Mouse (Mus musculus): Measurements from ENCODE around the gene Adcy3. TPM values are rescaled to one million over a fixed set of nuclear protein-coding genes. Genes with fewer than 3 reads are reported as not detected.
"Not testable (repeated sequence)": the region's sequence is repeated elsewhere in the genome, so short reads cannot be mapped to it uniquely, and the experiment has no call there.

The Adcy3 gene
- polyA plus RNA-seq, 1 experiment from 2014 or later, result 15.5 TPM

DNA sequence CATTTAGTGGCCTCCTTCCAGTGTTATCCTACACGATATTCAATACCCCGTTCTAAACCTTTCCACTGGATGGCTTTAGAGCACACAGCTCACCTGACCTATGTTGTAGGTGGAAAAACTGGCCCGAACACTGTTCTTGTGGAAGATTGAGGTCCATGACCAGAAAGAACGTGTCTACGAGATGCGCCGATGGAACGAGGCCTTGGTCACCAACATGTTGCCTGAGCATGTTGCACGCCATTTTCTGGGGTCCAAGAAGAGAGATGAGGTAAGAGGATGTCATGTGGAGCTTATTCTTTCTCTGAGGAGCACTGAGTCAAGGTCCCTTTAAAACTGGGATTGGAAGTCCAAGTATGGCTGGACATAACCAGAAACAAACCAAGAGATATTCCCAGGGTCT is 76.3 kb downstream of the Adcy3 start:
- no peak overlapping the region for H3K4me3 ChIP-seq (ENCODE audit: low read depth, low read length)
- no peak overlapping the region for H3K27ac ChIP-seq (ENCODE audit: low read length)
- H3K36me3 ChIP-seq (ENCODE audit: control insufficient read depth, insufficient read depth, low read length), result peaks cover 37% of the 10 kb centered on the region
- no peaks in the 10 kb centered on the region for H3K27me3 ChIP-seq (ENCODE audit: control insufficient read depth, insufficient read depth, low read depth, low read length)
- no peak overlapping the region for H3K9ac ChIP-seq (ENCODE audit: low read depth, low read length)
- no peak for ATAC-seq
- WGBS, result 98% methylated on average over 9 of the region's 9 CpGs
- H3K4me2 ChIP-seq (ENCODE audit: low read length), result no peak overlapping the region
- no peaks in the 10 kb centered on the region for H3K9me3 ChIP-seq (replicated peaks; ENCODE audit: control insufficient read depth, low read length, poor library complexity, severe bottlenecking)
- H3K4me1 ChIP-seq (ENCODE audit: control insufficient read depth, insufficient read depth, low read length), result no peaks in the 10 kb centered on the region

DNA sequence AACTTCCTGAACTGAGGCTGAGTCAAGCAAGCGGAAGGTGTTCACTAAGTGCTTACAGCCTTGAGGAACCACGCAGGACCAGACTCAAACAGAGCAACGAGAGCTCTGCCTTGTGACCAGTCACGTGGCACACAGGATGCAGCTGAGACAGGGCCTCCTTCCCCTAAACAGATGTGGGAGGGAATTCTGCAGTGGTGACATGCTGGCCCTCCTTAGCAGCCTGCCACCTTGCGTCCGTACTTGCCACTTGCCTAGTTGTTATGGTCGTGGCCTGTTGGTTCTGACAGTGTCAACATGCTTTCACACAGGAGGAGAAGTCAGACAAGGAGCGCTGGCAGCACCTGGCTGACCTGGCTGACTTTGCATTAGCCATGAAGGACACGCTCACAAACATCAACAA is 78.3 kb downstream of the Adcy3 start:
- no peaks in the 10 kb centered on the region for H3K9me3 ChIP-seq (replicated peaks; ENCODE audit: control insufficient read depth, low read length, poor library complexity, severe bottlenecking)
- no peak overlapping the region for H3K4me2 ChIP-seq (ENCODE audit: low read length)
- H3K4me3 ChIP-seq (ENCODE audit: low read depth, low read length), result no peak overlapping the region
- no peaks in the 10 kb centered on the region for H3K4me1 ChIP-seq (ENCODE audit: control insufficient read depth, insufficient read depth, low read length)
- no peak overlapping the region for H3K27ac ChIP-seq (ENCODE audit: low read length)
- H3K9ac ChIP-seq (ENCODE audit: low read depth, low read length), result no peak overlapping the region
- peaks cover 41% of the 10 kb centered on the region for H3K36me3 ChIP-seq (ENCODE audit: control insufficient read depth, insufficient read depth, low read length)
- ATAC-seq, result no peak
- no peaks in the 10 kb centered on the region for H3K27me3 ChIP-seq (ENCODE audit: control insufficient read depth, insufficient read depth, low read depth, low read length)
- WGBS, result 92% methylated on average over 9 of the region's 9 CpGs

DNA sequence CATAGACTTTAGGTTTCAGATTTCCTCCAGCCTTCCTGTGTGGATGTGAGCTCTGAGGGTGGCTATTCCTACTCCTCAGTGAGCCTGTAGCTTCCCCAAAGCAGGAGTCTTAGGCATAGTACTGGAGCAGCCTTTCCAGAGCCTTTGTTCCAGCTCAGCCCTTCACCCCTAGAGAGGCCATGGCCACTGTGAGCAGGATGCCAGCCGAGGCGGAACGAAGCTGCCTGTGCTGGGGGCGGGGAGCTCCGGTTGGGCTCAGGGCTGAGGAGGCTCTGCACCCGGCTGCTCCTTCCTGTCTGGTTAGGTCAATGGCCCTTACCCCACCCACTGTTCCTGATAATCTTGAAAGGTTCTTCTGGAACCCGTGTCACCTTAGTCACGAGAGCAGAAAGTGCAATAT is 80.0 kb downstream of the Adcy3 start:
- Histone ChIP-seq H3K27ac (ENCODE audit: low read length) (no peak overlapping the region), H3K4me3 (ENCODE audit: low read depth, low read length) (no peak overlapping the region), H3K9me3 (replicated peaks; ENCODE audit: control insufficient read depth, low read length, poor library complexity, severe bottlenecking) (no peaks in the 10 kb centered on the region), H3K27me3 (ENCODE audit: control insufficient read depth, insufficient read depth, low read depth, low read length) (no peaks in the 10 kb centered on the region), H3K4me2 (ENCODE audit: low read length) (no peak overlapping the region), H3K36me3 (ENCODE audit: control insufficient read depth, insufficient read depth, low read length) (peaks cover 35% of the 10 kb centered on the region), H3K9ac (ENCODE audit: low read depth, low read length) (no peak overlapping the region), H3K4me1 (ENCODE audit: control insufficient read depth, insufficient read depth, low read length) (no peaks in the 10 kb centered on the region)
- ATAC-seq, result no peak
- 59% methylated on average over 8 of the region's 8 CpGs for WGBS

DNA sequence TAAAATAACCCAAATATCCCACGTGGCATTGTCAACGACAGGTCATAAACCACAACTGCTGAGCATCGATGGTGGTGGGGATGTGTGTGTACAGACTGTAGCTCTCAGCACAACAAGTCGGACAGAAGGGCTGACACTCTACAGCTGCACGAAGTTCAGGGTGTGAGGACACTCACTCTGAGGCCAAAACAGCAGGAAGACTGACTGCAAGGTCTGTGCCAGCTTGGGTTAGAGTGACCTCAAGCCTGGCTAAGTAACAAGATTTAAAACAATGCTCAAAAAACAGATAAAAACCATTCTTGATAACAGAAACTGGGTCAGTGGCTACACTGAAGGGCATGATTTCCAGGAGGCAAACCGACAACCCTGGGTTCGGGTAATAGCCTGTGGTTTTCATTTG is 97.3 kb downstream of the Adcy3 start:
- WGBS, result 91% methylated on average over 7 of the region's 7 CpGs
- H3K4me2 ChIP-seq (ENCODE audit: low read length), result no peak overlapping the region
- no peak for ATAC-seq
- no peak overlapping the region for H3K27ac ChIP-seq (ENCODE audit: low read length)
- no peak overlapping the region for H3K9ac ChIP-seq (ENCODE audit: low read depth, low read length)
- H3K4me3 ChIP-seq (ENCODE audit: low read depth, low read length), result no peak overlapping the region
- no peaks in the 10 kb centered on the region for H3K9me3 ChIP-seq (replicated peaks; ENCODE audit: control insufficient read depth, low read length, poor library complexity, severe bottlenecking)
- peaks cover 15% of the 10 kb centered on the region for H3K4me1 ChIP-seq (ENCODE audit: control insufficient read depth, insufficient read depth, low read length)
- H3K36me3 ChIP-seq (ENCODE audit: control insufficient read depth, insufficient read depth, low read length), result peaks cover 4% of the 10 kb centered on the region; the same call in 1 of the 2 replicates
- no peaks in the 10 kb centered on the region for H3K27me3 ChIP-seq (ENCODE audit: control insufficient read depth, insufficient read depth, low read depth, low read length)

DNA sequence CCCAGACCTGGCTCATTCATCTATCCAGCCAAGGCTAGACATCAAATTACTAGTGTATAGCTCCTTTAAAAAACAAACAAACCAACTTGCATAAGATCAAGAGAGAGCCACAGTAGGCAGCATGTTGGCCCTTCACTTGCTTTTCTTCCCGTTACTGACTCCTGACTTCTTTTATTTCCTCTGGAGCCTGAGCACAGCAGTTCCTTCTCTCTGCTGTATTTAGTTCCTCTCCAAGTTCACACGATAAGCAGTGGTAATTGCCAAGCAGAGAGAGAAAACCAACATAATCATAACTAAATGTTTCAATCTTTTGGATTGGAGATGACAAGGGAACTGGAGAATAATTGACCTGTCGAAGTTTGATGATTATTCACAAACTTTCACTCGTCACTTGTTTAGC is 99.9 kb downstream of the Adcy3 start:
- Histone ChIP-seq H3K9ac (ENCODE audit: low read depth, low read length) (no peak overlapping the region), H3K4me2 (ENCODE audit: low read length) (no peak overlapping the region; the same call in 1 of the 2 replicates), H3K4me3 (ENCODE audit: low read depth, low read length) (no peak overlapping the region), H3K36me3 (ENCODE audit: control insufficient read depth, insufficient read depth, low read length) (0 out of 2 replicates have a peak, but pooled peaks cover 2% of the 10 kb centered on the region), H3K4me1 (ENCODE audit: control insufficient read depth, insufficient read depth, low read length) (peaks cover 15% of the 10 kb centered on the region), H3K9me3 (replicated peaks; ENCODE audit: control insufficient read depth, low read length, poor library complexity, severe bottlenecking) (no peaks in the 10 kb centered on the region), H3K27me3 (ENCODE audit: control insufficient read depth, insufficient read depth, low read depth, low read length) (no peaks in the 10 kb centered on the region), H3K27ac (ENCODE audit: low read length) (no peak overlapping the region)
- no peak for ATAC-seq
- WGBS, result 61% methylated on average over 4 of the region's 4 CpGs

DNA sequence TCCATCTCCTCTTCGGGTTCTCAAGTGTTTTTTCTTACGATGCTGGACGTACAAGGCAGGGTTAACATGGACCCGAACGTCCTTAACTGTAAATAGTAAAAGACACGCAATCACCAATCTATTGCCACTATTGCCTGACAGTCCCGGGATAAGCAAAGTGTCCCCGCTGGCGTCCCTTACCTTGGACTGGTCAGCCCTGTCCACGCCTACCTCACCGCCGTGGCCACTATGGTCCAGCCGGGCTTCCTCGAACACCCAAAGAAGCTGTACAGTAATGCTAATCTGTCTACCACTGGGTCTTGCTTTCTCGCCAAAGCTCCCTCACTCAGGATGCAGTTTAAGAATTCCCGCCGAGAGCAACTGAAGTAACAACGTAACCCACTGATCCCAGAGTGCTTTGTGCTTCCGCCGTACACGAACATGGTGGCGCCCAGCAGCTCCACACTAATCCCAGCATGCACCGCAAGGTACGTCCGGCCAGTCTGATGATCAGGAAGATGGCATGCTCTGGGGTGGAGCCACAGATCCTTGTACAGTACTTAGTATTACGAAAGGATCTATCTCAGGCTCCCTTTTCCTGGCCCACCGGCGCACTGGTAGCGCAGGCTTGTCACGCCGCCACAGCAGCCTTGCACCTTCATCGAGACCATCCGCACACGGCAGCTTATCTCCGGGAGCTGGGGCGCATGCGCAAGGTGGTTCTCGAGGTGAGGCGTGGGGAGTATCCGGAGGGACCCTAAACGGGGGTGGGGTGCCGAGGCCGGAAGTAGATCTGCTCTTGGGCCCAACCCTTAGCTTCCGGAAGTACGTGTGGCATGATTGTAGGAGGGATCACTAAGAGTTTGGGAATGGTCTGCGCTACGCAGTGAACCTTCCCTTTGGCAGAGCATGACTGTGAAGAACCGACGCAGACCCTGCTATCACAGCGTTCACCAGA is 100.9 kb downstream of the Adcy3 start, which contains the start of the genes Ptrhd1 and Cenpo:
Gene Ptrhd1, plus strand, starts transcription at position 456 of the 937 bp plus-strand sequence.
Gene Cenpo, minus strand, starts transcription at position 723 of the 937 bp plus-strand sequence.
- Histone ChIP-seq H3K27me3 (ENCODE audit: control insufficient read depth, insufficient read depth, low read depth, low read length) (no peaks in the 10 kb centered on the region), H3K4me1 (ENCODE audit: control insufficient read depth, insufficient read depth, low read length) (peaks cover 15% of the 10 kb centered on the region), H3K4me2 (ENCODE audit: low read length) (peak within 1 kb of the TSS; percentile 88), H3K9me3 (replicated peaks; ENCODE audit: control insufficient read depth, low read length, poor library complexity, severe bottlenecking) (no peaks in the 10 kb centered on the region), H3K4me3 (ENCODE audit: low read depth, low read length) (peak within 1 kb of the TSS; percentile 60), H3K27ac (ENCODE audit: low read length) (peak within 1 kb of the TSS; percentile 100), H3K36me3 (ENCODE audit: control insufficient read depth, insufficient read depth, low read length) (0 out of 2 replicates have a peak, but pooled peaks cover 2% of the 10 kb centered on the region), H3K9ac (ENCODE audit: low read depth, low read length) (peak within 1 kb of the TSS; percentile 91)
- under 1% methylated on average over 50 of the region's 50 CpGs for whole genome bisulfite sequencing
- peak; percentile 99 for ATAC-seq

DNA sequence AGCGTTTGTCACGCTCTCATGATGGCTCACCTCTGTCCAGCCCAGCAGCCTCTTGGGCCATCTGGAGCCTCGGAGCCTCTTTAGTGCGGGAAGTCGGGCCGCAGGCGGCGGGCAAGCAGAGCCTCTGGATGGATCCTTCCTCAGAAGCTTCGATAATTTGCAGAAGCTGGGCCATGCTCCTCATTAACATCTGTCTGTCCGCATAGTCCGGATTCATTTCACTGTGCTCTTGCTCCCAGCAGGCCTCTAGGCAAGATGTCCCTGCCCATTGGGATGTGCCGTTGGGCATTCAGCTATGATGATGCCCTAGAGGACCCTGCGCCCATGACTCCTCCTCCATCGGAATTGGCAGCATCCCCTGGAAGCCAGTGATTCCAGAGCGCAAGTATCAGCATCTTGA is 104.6 kb downstream of the Adcy3 start:
- no peak for ATAC-seq
- Histone ChIP-seq H3K36me3 (ENCODE audit: control insufficient read depth, insufficient read depth, low read length) (0 out of 2 replicates have a peak, but pooled peaks cover 2% of the 10 kb centered on the region), H3K27ac (ENCODE audit: low read length) (no peak overlapping the region), H3K9ac (ENCODE audit: low read depth, low read length) (no peak overlapping the region), H3K4me1 (ENCODE audit: control insufficient read depth, insufficient read depth, low read length) (peaks cover 14% of the 10 kb centered on the region), H3K27me3 (ENCODE audit: control insufficient read depth, insufficient read depth, low read depth, low read length) (no peaks in the 10 kb centered on the region), H3K4me3 (ENCODE audit: low read depth, low read length) (no peak overlapping the region), H3K9me3 (replicated peaks; ENCODE audit: control insufficient read depth, low read length, poor library complexity, severe bottlenecking) (no peaks in the 10 kb centered on the region), H3K4me2 (ENCODE audit: low read length) (no peak overlapping the region)
- 98% methylated on average over 15 of the region's 15 CpGs for WGBS

DNA sequence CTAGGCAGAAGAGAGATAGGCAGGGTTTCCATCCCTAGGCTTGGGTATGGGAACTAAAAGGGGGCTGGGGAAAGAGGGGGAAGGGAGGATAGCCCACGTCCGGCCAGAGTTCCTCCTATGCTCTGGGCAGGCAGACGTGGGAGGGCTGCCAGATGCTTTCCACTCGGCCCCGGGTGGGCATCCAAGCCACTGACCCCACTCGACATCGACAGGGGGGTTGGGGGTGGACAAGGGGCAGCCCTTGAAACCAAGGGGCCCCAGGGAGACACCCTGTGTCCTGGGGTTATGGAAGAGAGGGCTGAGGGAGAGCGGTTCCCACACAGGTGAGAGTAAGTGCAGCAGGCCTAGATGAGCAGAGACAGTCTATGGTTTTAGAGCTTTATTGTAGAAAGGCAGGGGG is 107.4 kb downstream of the Adcy3 start:
- H3K27ac ChIP-seq (ENCODE audit: low read length); H3K36me3 ChIP-seq (ENCODE audit: control insufficient read depth, insufficient read depth, low read length); H3K9ac ChIP-seq (ENCODE audit: low read depth, low read length); ATAC-seq; H3K4me2 ChIP-seq (ENCODE audit: low read length); H3K4me1 ChIP-seq (ENCODE audit: control insufficient read depth, insufficient read depth, low read length); H3K4me3 ChIP-seq (ENCODE audit: low read depth, low read length); H3K9me3 ChIP-seq (replicated peaks; ENCODE audit: control insufficient read depth, low read length, poor library complexity, severe bottlenecking); H3K27me3 ChIP-seq (ENCODE audit: control insufficient read depth, insufficient read depth, low read depth, low read length): not testable (repeated sequence)
- 86% methylated on average over 8 of the region's 8 CpGs for WGBS

DNA sequence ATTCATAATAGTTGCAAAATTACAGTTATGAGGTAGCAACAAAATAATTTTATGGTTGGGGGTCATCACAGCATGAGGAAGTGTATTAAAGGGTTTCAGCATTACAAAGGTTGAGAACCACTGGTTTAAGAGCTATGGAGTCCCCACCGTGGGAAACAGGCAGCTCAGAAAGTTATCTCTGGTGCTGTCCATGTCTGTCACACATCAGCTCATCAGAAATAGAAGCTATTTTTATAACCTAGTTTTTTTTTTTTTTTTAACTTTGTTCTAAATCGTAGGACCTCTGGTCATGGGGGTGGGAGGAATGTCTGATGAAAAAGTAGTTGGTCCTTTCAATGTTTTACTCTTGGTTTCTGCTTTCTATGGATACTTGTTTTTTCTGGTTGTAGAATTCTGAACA is 110.9 kb downstream of the Adcy3 start:
- 73% methylated on average over 2 of the region's 2 CpGs for WGBS
- Histone ChIP-seq H3K27ac (ENCODE audit: low read length) (no peak overlapping the region), H3K36me3 (ENCODE audit: control insufficient read depth, insufficient read depth, low read length) (no peaks in the 10 kb centered on the region; the same call in 1 of the 2 replicates), H3K4me2 (ENCODE audit: low read length) (no peak overlapping the region), H3K4me3 (ENCODE audit: low read depth, low read length) (no peak overlapping the region), H3K9ac (ENCODE audit: low read depth, low read length) (no peak overlapping the region), H3K27me3 (ENCODE audit: control insufficient read depth, insufficient read depth, low read depth, low read length) (no peaks in the 10 kb centered on the region), H3K4me1 (ENCODE audit: control insufficient read depth, insufficient read depth, low read length) (no peaks in the 10 kb centered on the region), H3K9me3 (replicated peaks; ENCODE audit: control insufficient read depth, low read length, poor library complexity, severe bottlenecking) (no peaks in the 10 kb centered on the region)
- ATAC-seq, result no peak

All from midbrain, embryonic 16.5 days (tissue).